7 mouse cellular contexts compared by ENCODE assay signal in genomic region chr3:51708746-51709411, GRCm38 (mm10). TPM values are rescaled to one million over a fixed set of nuclear protein-coding genes. Genes with fewer than 3 reads are reported as not detected.
DNase-seq lines count a peak whose midpoint lies in the region; ATAC-seq lines count a peak whose summit lies in the region.

No protein-coding gene starts in this region.

- ATAC-seq in intestine, embryonic 14.5 days (replicated peaks; ENCODE audit: low FRiP score, low TSS enrichment, low read depth), result peak; percentile 75

- no peaks in the 10 kb centered on the region for H3K27me3 ChIP-seq in intestine, embryonic 14.5 days (replicated peaks; ENCODE audit: control insufficient read depth, insufficient read depth, low read length)
- H3K27me3 ChIP-seq in megakaryocyte, embryonic 14.5 days (replicated peaks), result no peaks in the 10 kb centered on the region

- H3K36me3 ChIP-seq in intestine, embryonic 14.5 days (ENCODE audit: control insufficient read depth, insufficient read depth, low read length), result no peaks in the 10 kb centered on the region
- H3K36me3 ChIP-seq in megakaryocyte, embryonic 14.5 days (replicated peaks; ENCODE audit: low read length), result peaks cover 49% of the 10 kb centered on the region

- 0 out of 2 replicates have a peak, but pooled peaks cover 2% of the 10 kb centered on the region for H3K9me3 ChIP-seq in intestine, embryonic 14.5 days (ENCODE audit: control insufficient read depth, low read length)
- peaks cover 10% of the 10 kb centered on the region for H3K9me3 ChIP-seq in megakaryocyte, embryonic 14.5 days

- no peak overlapping the region for H3K9ac ChIP-seq in intestine, embryonic 14.5 days (ENCODE audit: low read length)

- H3K4me1 ChIP-seq in intestine, embryonic 14.5 days (replicated peaks; ENCODE audit: control insufficient read depth, insufficient read depth, low read length), result peaks cover 23% of the 10 kb centered on the region; the same call in 1 of the 2 replicates
- H3K4me1 ChIP-seq in megakaryocyte, embryonic 14.5 days, result peaks cover 89% of the 10 kb centered on the region

- no peak overlapping the region for H3K4me3 ChIP-seq in intestine, embryonic 14.5 days (ENCODE audit: low read depth, low read length)
- H3K4me3 ChIP-seq in megakaryocyte, embryonic 14.5 days (replicated peaks), result peak overlapping the region; percentile 67

- H3K4me2 ChIP-seq in intestine, embryonic 14.5 days (ENCODE audit: low read length), result peak overlapping the region; percentile 33

- peak overlapping the region; percentile 86 for H3K27ac ChIP-seq in intestine, embryonic 14.5 days (ENCODE audit: low read depth)

- DNase-seq in adrenal gland, adult 18-20 months (ENCODE audit: low spot score in 2 of 2), result peak; percentile 61 to 79
- peak; percentile 85 to 89 for DNase-seq in cerebellum, postnatal 25 days
- peak; percentile 83 for DNase-seq in gastrocnemius, postnatal 14 days
- DNase-seq in intestine, embryonic 14.5 days (ENCODE audit: low spot score), result peak; percentile 81
- peak; percentile 41 to 81 for DNase-seq in left cerebral cortex, adult 8-10 months (ENCODE audit: low spot score in 2 of 2)
- peak; percentile 32 for DNase-seq in spleen, adult 12 weeks (ENCODE audit: low spot score)

- intact Hi-C loops in gastrocnemius, postnatal 14 days (cut with DNase I; ENCODE audit: low total_unique reads), result no loop called here

- 51% methylated on average over 21 of the region's 21 CpGs for WGBS in intestine, embryonic 14.5 days

RNA-seq across cellular contexts. Expression of gene Mgst2, which starts 48.7 kb away (rescaled TPM):
- 100 to 1,000 TPM; 102 to 181 TPM for total RNA-seq in adrenal gland, adult 18-20 months (2021)
- under 1 TPM; 0.33 to 0.49 TPM for total RNA-seq in gastrocnemius, postnatal 14 days (2021)
- 13.8 and 15.5 TPM in 2 replicates for polyA plus RNA-seq in intestine, embryonic 14.5 days (2014; fragmentation: Nextera tagmentation; extraction: Ambion mirVana)
- total RNA-seq in left cerebral cortex, adult 8-10 months (2022), result under 1 TPM in 1 of 4 experiments, not detected in 3; 0.72 TPM
- polyA plus RNA-seq in megakaryocyte, embryonic 14.5 days (2012; ENCODE audit: insufficient read depth, low replicate concordance), result 1.1 TPM in 1 of 2 replicates, not detected in the other

Comparison
In these comparisons a context has a peak if more than half of its experiments do, and no peak if none do; other contexts are left out.
1. DNase-seq: peak in every context shown above with its lines; median percentile 87 in cerebellum, postnatal 25 days; 83 in gastrocnemius, postnatal 14 days; 81 in intestine, embryonic 14.5 days; 70 in adrenal gland, adult 18-20 months; 61 in left cerebral cortex, adult 8-10 months; 32 in spleen, adult 12 weeks.
2. RNA of gene Mgst2, which starts 48.7 kb away (total RNA-seq): 102 to 181 TPM in adrenal gland, adult 18-20 months; 0.33 to 0.49 TPM in gastrocnemius, postnatal 14 days and 0.72 TPM in left cerebral cortex, adult 8-10 months; every median in the first group is over 10 times any median in the second.